Mouse (Mus musculus) embryonic stem cell, embryonic (primary cell): ENCODE results near the gene Mpv17l2.

ENCODE experiments used
- CTCF ChIA-PET, 4 experiments: fragments of 300-600 bp in 2 of 4; fragments of 350-600 bp in 2 of 4; sonication (Branson Sonifier 250); formaldehyde crosslinking; loops; one replicate each; lab custom pipeline; 2022; ENCODE audit warnings: inconsistent platforms in 2 of 4; lab: Charles Lee
- POLR2A ChIA-PET, 4 experiments: fragments of 300-600 bp in 2 of 4; fragments of 350-600 bp in 2 of 4; sonication (Branson Sonifier 250); formaldehyde crosslinking; loops; one replicate each; lab custom pipeline; 2022; ENCODE audit warnings: antibody characterized with exemption in 4 of 4, inconsistent platforms in 1 of 4; lab: Charles Lee

Mpv17l2 gene

GRCm38 (mm10) chr8:70760775-70761406, at the start of gene Mpv17l2:
Gene Mpv17l2 (minus strand): TSS chr8:70760946.
- ChIA-PET CTCF (interaction anchor here in 3 of 4 experiments (0.6 to 2.0 kb wide), 26 partner anchors 8 to 152 kb away, joined by 3 to 10 read pairs (median 4); partner anchors contain the start of genes Gm3336 (in 3 of the 3), Arrdc2 (in 1 of the 3), Lsm4 (in 1 of the 3) and Pde4c (in 1 of the 3)), POLR2A (interaction anchor here (0.6 to 12.4 kb wide), 69 partner anchors 8 to 809 kb away, joined by 3 to 201 read pairs (median 4); partner anchors contain the start of genes Arrdc2 (in 4 of the 4), Jund (in 3 of the 4), Pik3r2 (in 3 of the 4) and Mast3 (in 2 of the 4))

- POLR2A ChIA-PET = interaction anchor here in 3 of 4 experiments (0.5 to 3.4 kb wide), 11 partner anchors 11 to 424 kb away, joined by 3 to 14 read pairs (median 4); partner anchors contain the start of genes Arrdc2 (in 1 of the 3) and Mpv17l2 (in 1 of the 3)
- CTCF ChIA-PET = interaction anchor here in 2 of 4 experiments (0.8 kb wide), 2 partner anchors 12 to 30 kb away, joined by 3 read pairs; partner anchors contain the start of gene Arrdc2 (in 1 of the 2)
Measured at GRCm38 (mm10) chr8:70808955-70809701, 48.4 kb upstream of the Mpv17l2 start.

GRCm38 (mm10) chr8:70808239-70808638, 47.5 kb upstream of the Mpv17l2 start, which contains the start of gene Il12rb1:
Gene Il12rb1 (plus strand): TSS chr8:70808449.
- ChIA-PET CTCF (no interaction called here), POLR2A (interaction anchor here in 3 of 4 experiments (0.5 to 3.4 kb wide), 9 partner anchors 8 to 423 kb away, joined by 3 to 14 read pairs (median 3); partner anchors contain the start of genes Arrdc2 (in 1 of the 3) and Mpv17l2 (in 1 of the 3))

GRCm38 (mm10) chr8:70807304-70807703, 46.6 kb upstream of the Mpv17l2 start:
- ChIA-PET POLR2A (interaction anchor here in 2 of 4 experiments (0.9 to 5.3 kb wide), 6 partner anchors 9 to 32 kb away, joined by 3 to 73 read pairs (median 4); partner anchors contain the start of gene Arrdc2 (in 1 of the 2)), CTCF (no interaction called here)

GRCm38 (mm10) chr8:70806541-70806940, 45.8 kb upstream of the Mpv17l2 start:
- ChIA-PET POLR2A (interaction anchor here in 2 of 4 experiments (0.9 to 5.3 kb wide), 10 partner anchors 8 to 108 kb away, joined by 3 to 73 read pairs (median 8); partner anchors contain the start of genes Arrdc2 (in 1 of the 2), Jund (in 1 of the 2) and Rpl18a (in 1 of the 2)), CTCF (no interaction called here)

- ChIA-PET CTCF (interaction anchor here in 3 of 4 experiments (0.5 to 2.6 kb wide), 19 partner anchors 12 to 682 kb away, joined by 3 to 10 read pairs (median 4); partner anchors contain the start of gene Gm3336 (in 1 of the 3)), POLR2A (interaction anchor here (0.5 to 5.3 kb wide), 55 partner anchors 9 to 193 kb away, joined by 3 to 73 read pairs (median 5); partner anchors contain the start of genes Jund (in 4 of the 4), Arrdc2 (in 3 of the 4), Lsm4 (in 2 of the 4) and Mpv17l2 (in 2 of the 4))
Measured at GRCm38 (mm10) chr8:70804481-70805206, 43.9 kb upstream of the Mpv17l2 start, which contains the start of gene Mast3. Gene Mast3 (minus strand): TSS chr8:70805054.

GRCm38 (mm10) chr8:70803761-70804480, 43.2 kb upstream of the Mpv17l2 start:
- POLR2A ChIA-PET = interaction anchor here (0.5 to 5.3 kb wide), 48 partner anchors 11 to 453 kb away, joined by 3 to 73 read pairs (median 4); partner anchors contain the start of genes Arrdc2 (in 4 of the 4), Jund (in 4 of the 4), Lsm4 (in 2 of the 4) and Mpv17l2 (in 1 of the 4)
- CTCF ChIA-PET = interaction anchor here in 3 of 4 experiments (0.5 to 2.6 kb wide), 12 partner anchors 16 to 1287 kb away, joined by 3 to 14 read pairs (median 4); partner anchors contain the start of gene Gm3336 (in 1 of the 3)

- ChIA-PET POLR2A (interaction anchor here (0.5 to 5.3 kb wide), 47 partner anchors 10 to 452 kb away, joined by 3 to 73 read pairs (median 4); partner anchors contain the start of genes Arrdc2 (in 4 of the 4), Jund (in 3 of the 4), Lsm4 (in 1 of the 4) and Pgpep1 (in 1 of the 4)), CTCF (interaction anchor here in 3 of 4 experiments (0.6 to 1.7 kb wide), 12 partner anchors 11 to 1288 kb away, joined by 3 to 14 read pairs (median 4); partner anchors contain the start of genes Gm3336 (in 1 of the 3) and Mpv17l2 (in 1 of the 3))
Measured at GRCm38 (mm10) chr8:70802786-70803510, 42.2 kb upstream of the Mpv17l2 start.

- ChIA-PET POLR2A (interaction anchor here in 3 of 4 experiments (0.6 to 4.5 kb wide), 7 partner anchors 9 to 38 kb away, joined by 4 to 44 read pairs (median 14); partner anchors contain the start of gene Arrdc2 (in 2 of the 3)), CTCF (interaction anchor here in 1 of 4 experiments (0.6 kb wide), 1 partner anchor 51 kb away, joined by 4 read pairs; no protein-coding TSS in a partner anchor)
Measured at GRCm38 (mm10) chr8:70801830-70802229, 41.1 kb upstream of the Mpv17l2 start.

GRCm38 (mm10) chr8:70801156-70801555, 40.4 kb upstream of the Mpv17l2 start:
- ChIA-PET CTCF (interaction anchor here in 1 of 4 experiments (0.6 kb wide), 1 partner anchor 52 kb away, joined by 4 read pairs; no protein-coding TSS in a partner anchor), POLR2A (interaction anchor here in 2 of 4 experiments (0.6 to 1.6 kb wide), 3 partner anchors 9 to 19 kb away, joined by 3 to 6 read pairs (median 4); no protein-coding TSS in a partner anchor)

- POLR2A ChIA-PET = interaction anchor here in 2 of 4 experiments (1.6 to 2.1 kb wide), 4 partner anchors 8 to 102 kb away, joined by 3 to 6 read pairs (median 4); partner anchors contain the start of gene Jund (in 1 of the 2)
- CTCF ChIA-PET = interaction anchor here in 1 of 4 experiments (0.6 kb wide), 1 partner anchor 19 kb away, joined by 6 read pairs; no protein-coding TSS in a partner anchor
Measured at GRCm38 (mm10) chr8:70800648-70801047, 39.9 kb upstream of the Mpv17l2 start.

GRCm38 (mm10) chr8:70798281-70798680, 37.5 kb upstream of the Mpv17l2 start:
- CTCF ChIA-PET = interaction anchor here in 3 of 4 experiments (1.2 to 2.3 kb wide), 4 partner anchors 22 to 23 kb away, joined by 3 to 18 read pairs (median 6); partner anchors contain the start of gene Pik3r2 (in 1 of the 3)
- POLR2A ChIA-PET = interaction anchor here (0.6 to 3.1 kb wide), 22 partner anchors 8 to 751 kb away, joined by 3 to 76 read pairs (median 10); partner anchors contain the start of genes Arrdc2 (in 3 of the 4), Jund (in 2 of the 4), Lsm4 (in 1 of the 4) and Pik3r2 (in 1 of the 4)

GRCm38 (mm10) chr8:70797081-70798070, 36.6 kb upstream of the Mpv17l2 start:
- POLR2A ChIA-PET = interaction anchor here (0.6 to 3.1 kb wide), 94 partner anchors 9 to 772 kb away, joined by 3 to 76 read pairs (median 5); partner anchors contain the start of genes Arrdc2 (in 3 of the 4), Jund (in 3 of the 4), Pik3r2 (in 3 of the 4) and Ell (in 2 of the 4)
- CTCF ChIA-PET = interaction anchor here in 3 of 4 experiments (0.6 to 2.3 kb wide), 28 partner anchors 10 to 436 kb away, joined by 3 to 18 read pairs (median 4); partner anchors contain the start of genes Arrdc2 (in 2 of the 3), Gm3336 (in 2 of the 3), Pgpep1 (in 1 of the 3) and Pik3r2 (in 1 of the 3)
